Mouse (Mus musculus) spleen, adult 2 months (tissue): ENCODE data around the gene Slc43a2. TPM values are rescaled to one million over a fixed set of nuclear protein-coding genes. Genes with fewer than 3 reads are reported as not detected.
A peak's percentile ranks its signal among the peaks of the same experiment; 100 is the strongest.

Source experiments
- DNase-seq, 2 experiments: peaks; one replicate each; pipeline versions ENCODE4 v3.0.0 to v3.0.0-alpha.2; 2012 to 2021; ENCODE audit warnings: low spot score in 2 of 2, low read depth in 1 of 2
- H3K27ac ChIP-seq: fragments of 200-500 bp; 2 replicates; pipeline ENCODE4 v1.5.1; 2012; ENCODE audit warnings: low read length, inconsistent platforms; ENCODE audit not compliant: insufficient read depth
- H3K27me3 ChIP-seq: fragments of 200-500 bp; 2 replicates; pipeline ENCODE4 v1.6.1; 2012; ENCODE audit warnings: mild to moderate bottlenecking, moderate library complexity, low read length, inconsistent platforms; ENCODE audit not compliant: control insufficient read depth, insufficient read depth
- H3K36me3 ChIP-seq: fragments of 200-500 bp; 2 replicates; pipeline ENCODE4 v1.6.1; 2012; ENCODE audit warnings: mild to moderate bottlenecking, low read length, inconsistent platforms; ENCODE audit not compliant: control insufficient read depth, insufficient read depth
- H3K4me1 ChIP-seq: fragments of 200-500 bp; 2 replicates; pipeline ENCODE4 v1.6.1; 2011; ENCODE audit warnings: inconsistent platforms; ENCODE audit not compliant: control insufficient read depth, insufficient read depth, insufficient read length
- H3K4me3 ChIP-seq: fragments of 200-500 bp; 2 replicates; pipeline ENCODE4 v1.5.1; 2011; ENCODE audit warnings: mild to moderate bottlenecking, inconsistent platforms; ENCODE audit not compliant: insufficient read depth, insufficient read length; ENCODE audit errors: extremely low read depth
- CTCF ChIP-seq: fragments of 200-500 bp; IDR thresholded peaks from 2 replicates; pipeline ENCODE4 v1.5.1; 2011; ENCODE audit warnings: mild to moderate bottlenecking, inconsistent platforms; ENCODE audit not compliant: insufficient read depth, insufficient read length, insufficient replicate concordance; ENCODE audit errors: extremely low read depth
- POLR2A ChIP-seq: fragments of 200-500 bp; IDR thresholded peaks from 2 replicates; pipeline ENCODE4 v1.6.1; 2011; ENCODE audit warnings: low read depth, low read length, inconsistent platforms
- WGBS: fragments of 180-500 bp; shearing (Covaris S2); methylation state at CpG from one replicate; pipeline ENCODE4 v1.1.7; 2018; 5-methylcytosine and 5-hydroxymethylcytosine counted together
- polyA plus RNA-seq: library from polyadenylated mRNA; depleted of rRNA; stranded (reverse); fragments of >200 nt; gene quantifications from 2 replicates; pipeline ENCODE4 v1.2.3, GENCODE M21; 2012

Slc43a2 gene
- polyA plus RNA-seq, 1 experiment, result 57.3 TPM

- WGBS, result 93% methylated on average over 5 of the region's 5 CpGs
- Histone ChIP-seq H3K36me3 (peaks cover 53% of the 10 kb centered on the region), H3K4me3 (no peak overlapping the region), H3K27ac (no peak overlapping the region), H3K27me3 (no peaks in the 10 kb centered on the region), H3K4me1 (no peaks in the 10 kb centered on the region)
- TF ChIP-seq CTCF, result no peak
- no peak for TF ChIP-seq POLR2A
- no peak for DNase-seq
Measured at GRCm38 (mm10) chr11:75608776-75609175, 77.3 kb downstream of the Slc43a2 start.

- H3K4me3 ChIP-seq, result no peak overlapping the region
- H3K27ac ChIP-seq, result no peak overlapping the region
- no peaks in the 10 kb centered on the region for H3K27me3 ChIP-seq
- no peaks in the 10 kb centered on the region for H3K4me1 ChIP-seq
- no peak for DNase-seq
- peaks cover 53% of the 10 kb centered on the region for H3K36me3 ChIP-seq
- TF ChIP-seq CTCF (no peak), POLR2A (no peak)
- 92% methylated on average over 2 of the region's 2 CpGs for WGBS
Measured at GRCm38 (mm10) chr11:75610021-75610420, 78.5 kb downstream of the Slc43a2 start.

GRCm38 (mm10) chr11:75614769-75615168, 83.3 kb downstream of the Slc43a2 start:
- 97% methylated on average over 1 of the region's 1 CpGs for WGBS
- Histone ChIP-seq H3K36me3 (peaks cover 33% of the 10 kb centered on the region), H3K4me1 (no peaks in the 10 kb centered on the region)

GRCm38 (mm10) chr11:75615556-75615955, 84.1 kb downstream of the Slc43a2 start:
- H3K4me3 ChIP-seq, result no peak overlapping the region
- no peak for DNase-seq
- TF ChIP-seq POLR2A (no peak), CTCF (no peak)
- H3K36me3 ChIP-seq, result peaks cover 32% of the 10 kb centered on the region
- no peaks in the 10 kb centered on the region for H3K4me1 ChIP-seq
- H3K27me3 ChIP-seq, result no peaks in the 10 kb centered on the region
- no peak overlapping the region for H3K27ac ChIP-seq
- 93% methylated on average over 2 of the region's 2 CpGs for WGBS

More at GRCm38 (mm10) chr11:75614769-75615168, 83.3 kb downstream of the Slc43a2 start:
- H3K27ac ChIP-seq, result no peak overlapping the region
- no peaks in the 10 kb centered on the region for H3K27me3 ChIP-seq
- TF ChIP-seq POLR2A, result no peak
- no peak for TF ChIP-seq CTCF
- H3K4me3 ChIP-seq, result no peak overlapping the region
- no peak for DNase-seq

- Histone ChIP-seq H3K4me1 (peaks cover 11% of the 10 kb centered on the region), H3K27ac (no peak overlapping the region), H3K27me3 (no peaks in the 10 kb centered on the region), H3K4me3 (no peak overlapping the region), H3K36me3 (peaks cover 22% of the 10 kb centered on the region)
- DNase-seq, result peak; percentile 12 to 30
- TF ChIP-seq POLR2A, result no peak
- peak; percentile 50; the same call in 1 of the 2 replicates for TF ChIP-seq CTCF
- 73% methylated on average over 5 of the region's 5 CpGs for WGBS
Measured at GRCm38 (mm10) chr11:75619133-75619532, 87.6 kb downstream of the Slc43a2 start.

- Histone ChIP-seq H3K4me3 (no peak overlapping the region), H3K27me3 (no peaks in the 10 kb centered on the region), H3K27ac (no peak overlapping the region), H3K4me1 (peaks cover 16% of the 10 kb centered on the region), H3K36me3 (peaks cover 20% of the 10 kb centered on the region)
- 91% methylated on average over 12 of the region's 12 CpGs for WGBS
- TF ChIP-seq POLR2A (no peak), CTCF (no peak)
- DNase-seq, result no peak
Measured at GRCm38 (mm10) chr11:75620136-75620780, 88.8 kb downstream of the Slc43a2 start.

DNA sequence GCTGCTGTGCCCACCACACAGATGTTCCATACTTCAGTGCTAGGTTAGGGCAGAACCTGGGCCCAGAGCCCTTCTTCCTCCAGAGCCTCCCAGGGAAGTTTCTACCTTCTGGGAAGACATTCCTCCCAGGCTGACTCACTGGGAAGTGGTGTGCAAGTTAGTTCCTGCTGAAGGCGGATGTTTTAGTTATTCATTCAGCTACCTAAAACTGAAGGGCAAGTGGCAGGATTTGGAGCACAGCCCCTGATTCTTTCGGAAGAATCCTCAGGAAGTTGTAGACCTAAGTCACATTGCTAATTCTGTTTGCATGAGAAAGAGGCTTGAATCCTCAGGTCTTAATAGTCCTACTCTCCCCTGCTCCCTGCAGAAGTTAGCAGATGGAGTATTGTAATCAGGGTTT, 89.9 kb downstream of the Slc43a2 start:
- no peak overlapping the region for H3K4me3 ChIP-seq
- H3K27me3 ChIP-seq, result no peaks in the 10 kb centered on the region
- TF ChIP-seq POLR2A (no peak), CTCF (no peak)
- no peak for DNase-seq
- 81% methylated on average over 2 of the region's 2 CpGs for WGBS
- H3K4me1 ChIP-seq, result peaks cover 19% of the 10 kb centered on the region
- H3K27ac ChIP-seq, result no peak overlapping the region
- peaks cover 28% of the 10 kb centered on the region for H3K36me3 ChIP-seq
